Mouse (Mus musculus) left cerebral cortex, adult 8-10 months (tissue): ENCODE data around the gene Rundc3a. TPM values are rescaled to one million over a fixed set of nuclear protein-coding genes. Genes with fewer than 3 reads are reported as not detected.

Experiments used
- DNase-seq, 2 experiments: peaks; one replicate each; pipeline ENCODE4 v3.0.0; 2022; ENCODE audit warnings: low spot score in 2 of 2
- total RNA-seq, 4 experiments: library from RNA; stranded (reverse); gene quantifications; 2 replicates each; pipeline ENCODE4 v1.2.4; 2022

Rundc3a gene
- total RNA-seq, 4 experiments from 2014 or later, result 433 to 468 (median 439) TPM

- DNase-seq, result no peak
These were observed 564 bp upstream of the Rundc3a start for GRCm38 (mm10) chr11:102392441-102393237.

GRCm38 (mm10) chr11:102393719-102394420, 667 bp downstream of the Rundc3a start:
- DNase-seq, result peak in 1 of 2 experiments; percentile 33

GRCm38 (mm10) chr11:102394421-102395124, 1.4 kb downstream of the Rundc3a start:
- peak in 1 of 2 experiments; percentile 8 for DNase-seq

GRCm38 (mm10) chr11:102395250-102395649, 2.0 kb downstream of the Rundc3a start:
- peak in 1 of 2 experiments; percentile 9 for DNase-seq

GRCm38 (mm10) chr11:102396263-102396662, 3.1 kb downstream of the Rundc3a start:
- peak in 1 of 2 experiments; percentile 5 for DNase-seq

GRCm38 (mm10) chr11:102396671-102397141, 3.5 kb downstream of the Rundc3a start:
- DNase-seq, result peak; percentile 23 to 78

GRCm38 (mm10) chr11:102398007-102398825, 5.0 kb downstream of the Rundc3a start:
- DNase-seq, result peak in 1 of 2 experiments; percentile 27

GRCm38 (mm10) chr11:102399107-102399506, 5.9 kb downstream of the Rundc3a start:
- DNase-seq, result no peak

GRCm38 (mm10) chr11:102399610-102400072, 6.4 kb downstream of the Rundc3a start:
- DNase-seq, result peak in 1 of 2 experiments; percentile 36

- DNase-seq, result peak in 1 of 2 experiments; percentile 8
These were observed 7.4 kb downstream of the Rundc3a start for GRCm38 (mm10) chr11:102400513-102401084.

GRCm38 (mm10) chr11:102401898-102402500, 8.8 kb downstream of the Rundc3a start:
- no peak for DNase-seq

GRCm38 (mm10) chr11:102403657-102404056, 10.5 kb downstream of the Rundc3a start:
- no peak for DNase-seq

GRCm38 (mm10) chr11:102404161-102405010, 11.2 kb downstream of the Rundc3a start:
- DNase-seq, result no peak

GRCm38 (mm10) chr11:102405544-102406285, 12.5 kb downstream of the Rundc3a start:
- no peak for DNase-seq

GRCm38 (mm10) chr11:102406401-102406800, 13.2 kb downstream of the Rundc3a start:
- no peak for DNase-seq

GRCm38 (mm10) chr11:102406900-102407833, 14.0 kb downstream of the Rundc3a start:
- peak; percentile 69 to 90 for DNase-seq

GRCm38 (mm10) chr11:102407834-102408215, 14.6 kb downstream of the Rundc3a start, which contains the start of gene Slc25a39:
Slc25a39 (minus strand) TSS chr11:102407946.
- DNase-seq, result no peak
